Mouse (Mus musculus) right cerebral cortex, adult 18-20 months (tissue): Measurements from ENCODE around the gene Coq6.
"Not testable (repeated sequence)": the region's sequence is repeated elsewhere in the genome, so short reads cannot be mapped to it uniquely, and the experiment has no call there.

Source experiments
- DNase-seq: peaks from one replicate; pipeline ENCODE4 v3.0.0; 2022; ENCODE audit warnings: mixed read lengths

Coq6 gene

DNA sequence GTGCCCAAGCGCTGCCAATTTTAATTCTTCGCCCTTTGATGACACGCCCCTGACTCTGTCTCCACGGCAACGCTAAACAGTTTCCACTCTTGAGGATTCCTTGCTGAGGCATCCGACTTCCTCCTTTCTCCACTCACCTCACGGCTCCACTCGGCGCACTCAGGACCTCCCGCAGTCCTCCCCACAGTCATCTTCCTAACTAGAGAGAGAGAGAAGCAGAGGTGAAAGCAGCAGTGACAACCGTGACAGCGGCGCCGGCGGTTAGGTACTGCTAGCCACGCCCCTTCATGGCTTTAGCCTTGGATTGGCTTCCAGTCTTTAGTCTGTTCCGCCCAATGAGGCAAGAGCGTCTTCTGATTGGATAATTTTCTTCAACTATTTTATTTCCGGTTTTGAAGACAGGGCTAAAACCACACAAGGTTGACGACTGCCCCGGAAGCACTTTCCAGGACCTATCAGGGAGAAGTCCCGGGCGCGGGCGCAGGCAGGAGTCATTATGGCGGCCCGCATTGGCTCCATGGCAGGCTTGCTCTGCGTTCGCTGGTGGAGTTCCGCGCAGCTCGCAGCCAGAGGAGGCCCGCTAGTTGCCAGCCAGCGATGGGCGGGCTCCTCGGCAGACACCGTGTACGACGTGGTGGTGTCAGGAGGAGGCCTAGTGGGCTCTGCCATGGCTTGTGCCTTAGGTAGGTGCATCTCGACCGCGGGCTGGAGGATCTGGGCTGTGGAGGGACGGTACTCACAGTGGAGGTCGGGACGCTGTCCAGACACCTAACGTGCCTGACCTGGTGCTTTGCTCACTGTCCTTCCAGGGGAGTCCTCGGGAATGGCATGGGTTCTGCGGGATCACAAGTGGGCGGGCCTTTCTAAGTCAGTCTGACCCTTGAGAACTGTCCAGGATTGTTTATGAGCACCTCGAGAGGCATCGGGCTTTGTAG, at the start of gene Coq6, which contains the start of gene Fam161b:
Coq6 (plus strand) TSS at position 103 of the 935 bp plus-strand sequence.
Fam161b (minus strand) TSS at position 279 of the 935 bp plus-strand sequence.
- DNase-seq, result peak; percentile 98

DNA sequence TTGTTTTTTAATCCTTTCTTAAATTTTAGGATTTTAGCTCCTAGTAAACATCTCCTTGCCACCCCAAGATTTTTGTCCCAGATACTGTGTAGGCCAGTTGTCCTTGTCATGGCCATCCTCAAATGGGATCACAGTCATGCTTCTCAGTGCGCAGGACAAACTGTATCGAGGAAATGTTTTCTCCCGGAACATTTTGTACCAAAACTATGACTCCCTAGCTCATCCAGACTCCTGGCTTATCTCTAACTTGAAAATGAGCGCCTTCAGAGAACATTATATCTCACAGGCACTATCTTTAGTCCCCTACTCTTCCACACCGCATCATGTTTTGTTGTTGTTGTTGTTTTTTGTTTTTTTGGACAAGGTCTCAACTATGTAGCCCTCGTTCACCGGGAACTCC, 45.5 kb upstream of the Coq6 start:
- no peak for DNase-seq

DNA sequence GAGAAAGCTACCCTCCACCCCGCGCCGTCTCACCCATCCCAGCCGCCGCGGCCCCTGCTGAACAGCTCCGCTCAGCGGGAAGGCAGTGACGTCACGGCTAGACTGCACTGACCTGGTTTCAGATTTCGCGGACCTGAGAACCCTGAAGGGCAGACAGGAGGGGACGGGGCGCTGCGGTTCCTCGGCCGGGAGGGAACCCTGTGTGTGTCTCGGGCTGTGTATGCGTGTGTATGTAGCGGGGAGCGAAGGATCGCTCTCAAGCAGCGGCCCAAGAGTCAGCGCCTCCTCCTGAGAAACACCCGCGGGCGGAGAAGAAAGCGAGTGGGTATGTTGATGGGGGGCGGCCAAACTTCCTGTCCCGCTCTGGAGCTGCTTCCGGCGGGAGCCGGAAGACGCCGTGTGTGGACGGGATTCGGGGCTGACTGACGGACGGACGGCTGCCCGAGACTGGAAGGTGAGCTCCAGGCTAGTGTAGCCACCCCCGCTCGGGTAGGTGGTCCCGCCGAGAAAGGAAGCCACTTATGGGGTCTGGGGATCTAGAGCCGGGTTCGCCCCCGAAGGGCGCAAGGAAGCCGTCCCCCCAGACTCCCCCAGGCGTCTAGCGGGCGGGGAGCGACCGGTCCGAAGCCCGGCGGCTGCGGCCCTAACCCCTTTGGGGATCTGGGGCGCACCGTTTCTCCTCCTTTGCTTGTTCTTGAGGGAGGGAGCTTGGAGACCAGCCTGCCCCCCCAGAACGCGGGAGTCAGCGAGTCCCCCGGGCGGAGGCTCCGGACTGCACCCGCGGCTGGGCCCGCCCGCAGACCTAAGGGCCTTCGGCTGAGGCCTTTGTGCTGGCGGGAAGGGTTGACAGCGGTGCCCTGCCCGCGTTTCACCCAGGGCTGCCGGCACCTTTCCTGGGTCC, 44.5 kb upstream of the Coq6 start, which contains the start of gene Zfp410:
Zfp410 (plus strand) TSS at position 132 of the 901 bp plus-strand sequence.
- peak; percentile 85 for DNase-seq

DNA sequence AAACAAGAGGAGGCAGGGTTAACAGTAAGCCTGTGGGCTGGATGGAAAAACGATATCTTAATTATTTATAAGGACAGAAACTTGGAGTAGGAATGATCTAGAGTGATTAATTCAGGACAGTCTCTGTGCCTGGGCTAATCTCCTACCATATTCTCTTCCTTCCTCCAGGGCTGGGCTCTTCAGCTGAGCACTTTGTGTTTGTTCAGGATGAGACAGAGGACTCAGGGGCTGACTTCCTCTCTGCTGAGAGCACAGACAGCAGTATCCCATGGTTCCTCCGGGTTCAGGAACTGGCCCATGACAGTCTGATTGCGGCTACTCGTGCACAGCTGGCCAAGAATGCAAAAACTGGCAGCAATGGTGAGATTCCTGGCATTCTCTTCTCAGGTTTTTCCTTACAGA, 34.3 kb upstream of the Coq6 start:
- DNase-seq, result no peak

DNA sequence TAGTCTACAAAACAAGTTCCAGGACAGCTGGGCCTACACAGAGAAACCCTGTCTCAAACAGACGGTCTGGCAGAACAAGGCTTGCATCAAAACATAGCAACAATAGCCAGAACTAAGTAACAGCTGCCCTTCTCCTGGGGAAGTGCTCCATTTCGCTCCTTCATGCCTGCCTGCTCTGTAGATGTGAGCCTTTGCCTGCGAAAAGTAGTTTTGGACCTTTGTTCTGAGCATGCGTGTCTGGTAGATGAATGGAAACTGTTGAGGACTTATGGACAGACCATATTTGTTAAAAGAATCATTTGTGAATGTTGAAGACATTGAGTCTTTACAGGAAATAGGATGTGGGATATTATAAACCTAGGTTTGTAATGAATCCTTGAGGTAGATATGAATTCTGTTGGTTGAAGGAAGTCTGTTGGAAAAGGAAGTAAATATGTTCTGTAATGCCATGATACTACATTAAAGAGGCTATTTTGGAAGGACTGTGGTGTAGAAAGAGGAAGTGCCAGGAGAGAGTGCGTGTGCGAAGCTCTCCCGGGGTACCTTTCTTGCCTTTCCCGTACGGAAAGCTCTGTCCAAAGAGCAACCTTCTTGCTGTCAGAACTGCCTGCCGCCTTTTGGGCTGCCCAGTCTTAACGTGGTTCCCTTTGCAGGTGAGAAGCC, 24.4 kb upstream of the Coq6 start:
- DNase-seq, result no peak

DNA sequence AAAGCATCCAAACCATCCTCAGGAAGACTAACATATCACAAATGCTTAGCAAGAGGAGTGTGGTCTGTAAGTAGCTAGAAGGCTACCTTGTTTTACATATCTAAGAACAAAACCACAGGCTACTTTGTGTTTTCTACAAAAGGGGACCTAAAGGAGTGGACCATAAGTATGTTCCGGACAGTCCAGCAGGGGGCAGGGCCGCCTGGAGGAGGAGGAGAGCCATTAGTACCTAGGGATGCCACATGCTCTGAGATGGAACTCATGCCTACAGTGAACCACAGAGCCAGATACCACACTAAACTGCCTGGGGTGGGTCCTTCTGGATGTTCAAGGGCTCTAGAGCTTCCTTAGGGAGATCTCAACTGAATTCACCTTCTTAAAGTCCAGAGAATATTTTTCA, 14.3 kb upstream of the Coq6 start:
- DNase-seq, result no peak

DNA sequence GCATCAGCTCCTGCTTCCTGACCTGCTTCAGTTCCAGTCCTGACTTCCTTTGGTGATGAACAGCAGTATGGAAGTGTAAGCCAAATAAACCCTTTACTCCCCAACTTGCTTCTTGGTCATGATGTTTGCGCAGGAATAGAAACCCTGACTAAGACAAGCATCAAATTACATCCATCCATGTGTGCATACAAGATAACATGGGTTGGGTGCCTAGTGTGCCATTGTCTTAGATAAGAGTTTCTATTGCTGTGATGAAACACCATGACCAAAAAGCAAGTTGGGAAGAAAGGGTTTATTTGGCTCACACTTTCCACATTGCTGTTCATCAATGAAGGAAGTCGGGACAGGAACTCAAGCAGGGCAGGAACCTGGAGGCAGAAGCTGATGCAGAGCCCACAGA, 2.8 kb upstream of the Coq6 start:
- DNase-seq, result not testable (repeated sequence)

DNA sequence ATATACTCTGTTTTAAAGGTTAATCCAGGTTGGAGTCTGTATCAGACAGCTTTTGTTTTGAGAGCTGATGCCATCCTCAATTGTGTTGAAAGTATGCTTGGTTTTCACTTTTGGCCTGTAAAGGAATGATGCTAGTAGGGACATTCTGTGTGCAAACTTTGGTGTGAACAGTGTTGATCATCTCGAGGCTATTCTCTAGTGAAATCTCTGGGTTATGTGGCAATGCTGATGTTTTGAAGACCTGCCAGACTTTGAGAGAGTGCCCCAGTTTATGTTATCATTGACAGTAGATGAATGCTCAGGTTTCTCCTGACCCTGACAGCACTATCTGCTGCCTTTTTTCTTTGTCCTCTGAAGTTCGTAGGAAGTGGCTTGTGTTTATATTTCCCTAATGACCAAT, 1.4 kb downstream of the Coq6 start:
- DNase-seq, result no peak

DNA sequence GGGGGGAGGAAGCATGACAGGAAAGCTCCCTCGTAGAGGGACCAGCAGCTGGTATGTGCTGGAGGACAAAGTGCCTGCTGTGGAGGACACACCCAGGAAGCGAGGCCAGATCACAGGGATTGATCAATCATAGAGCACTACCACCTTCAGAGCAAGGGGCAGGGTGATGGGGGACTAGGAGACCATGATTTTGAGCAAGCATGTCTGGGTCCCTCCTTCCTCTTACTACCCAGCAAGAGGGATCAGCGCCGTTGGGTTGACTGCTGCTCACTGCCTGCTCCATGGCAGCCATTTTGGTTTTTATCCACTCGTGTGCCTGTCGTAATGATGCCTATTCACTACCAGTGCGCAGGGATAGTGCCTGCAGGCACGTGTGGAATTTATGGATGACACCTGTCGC, 2.8 kb downstream of the Coq6 start:
- no peak for DNase-seq

DNA sequence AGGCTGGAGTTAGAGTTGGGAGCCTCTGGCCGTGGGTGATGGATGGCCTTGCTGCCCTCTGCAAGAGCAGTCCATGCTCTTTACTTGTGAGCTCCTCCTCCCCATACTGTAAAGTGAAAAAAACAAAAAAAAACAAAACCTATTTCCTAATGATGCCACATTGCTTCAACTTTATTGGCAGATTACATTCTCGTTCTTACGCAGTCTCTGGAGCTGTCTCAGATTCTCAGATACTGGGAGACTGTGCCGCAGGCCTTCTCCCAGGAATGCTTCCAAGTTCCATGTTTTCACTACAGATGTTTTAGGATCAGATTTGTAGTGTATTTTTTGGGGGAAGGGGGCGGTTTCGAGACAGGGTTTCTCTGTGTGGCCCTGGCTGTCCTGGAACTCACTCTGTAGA, 3.7 kb downstream of the Coq6 start:
- DNase-seq, result no peak

DNA sequence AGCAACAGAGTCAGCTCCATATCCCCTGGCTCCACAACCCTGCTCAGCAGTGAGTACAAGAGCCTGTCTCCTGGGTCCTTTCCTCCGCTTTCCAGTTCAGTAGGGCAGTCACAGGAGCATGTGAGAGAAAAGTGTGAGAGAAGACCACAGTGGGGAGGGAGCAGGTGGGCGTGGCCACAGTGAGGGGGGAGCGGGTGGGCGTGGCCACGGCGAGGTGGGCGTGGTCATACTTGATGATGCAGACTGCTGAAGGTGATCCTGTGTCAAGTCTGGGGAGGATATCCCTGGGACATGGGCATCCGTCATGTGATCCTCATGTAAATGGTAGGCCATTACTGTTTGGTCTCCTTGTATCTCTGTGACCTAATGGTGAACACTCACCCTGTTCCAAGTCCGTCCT, 5.5 kb downstream of the Coq6 start:
- no peak for DNase-seq

DNA sequence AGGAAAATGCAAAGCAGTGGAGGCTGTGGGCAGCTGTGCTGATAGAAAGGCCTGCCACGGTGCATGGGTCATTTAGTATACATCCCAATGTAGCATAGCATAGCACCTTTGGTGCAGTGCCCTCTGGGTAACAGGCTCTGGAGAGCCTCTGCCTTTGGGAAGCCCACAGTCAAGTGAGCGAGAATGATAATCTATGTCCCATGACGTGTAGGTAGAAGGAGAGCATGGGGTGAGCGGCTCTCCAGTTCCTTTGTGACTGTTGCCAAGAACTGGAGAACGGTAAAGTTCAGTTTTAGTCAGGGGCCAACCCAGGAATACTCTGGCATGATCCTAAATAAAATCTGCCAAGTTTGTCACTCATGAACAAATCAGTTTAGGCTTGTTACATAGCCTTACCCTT, 10.2 kb downstream of the Coq6 start:
- no peak for DNase-seq

DNA sequence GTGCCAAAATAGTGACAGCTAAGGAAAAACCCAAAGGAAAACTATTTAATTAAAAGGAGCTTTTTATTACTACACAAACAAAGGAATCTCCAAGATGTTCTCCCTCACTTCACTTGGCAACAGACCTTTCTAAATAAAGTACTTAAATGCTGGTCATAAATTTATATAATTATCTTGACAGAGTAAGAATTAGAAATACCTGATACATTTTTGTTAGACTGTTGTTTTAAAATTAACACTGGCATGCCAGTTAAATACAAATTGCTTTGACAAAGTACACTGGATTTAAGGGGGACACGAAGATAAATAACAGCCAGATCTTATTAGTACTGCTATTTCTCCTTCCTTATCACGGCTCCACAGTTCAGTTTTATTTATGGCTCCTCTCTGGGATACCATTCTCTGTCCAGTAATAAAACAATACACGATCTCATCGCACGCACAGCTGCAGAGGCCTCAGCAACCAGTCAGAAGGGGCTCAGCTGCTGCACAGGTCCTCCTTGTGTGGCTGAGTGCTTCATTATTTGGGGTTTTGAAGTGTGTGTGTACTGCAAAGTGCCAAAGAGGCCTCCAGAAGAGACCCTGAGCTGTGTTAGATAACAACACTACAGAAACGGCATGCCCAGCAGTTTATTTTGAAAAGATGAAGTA, 12.5 kb downstream of the Coq6 start:
- no peak for DNase-seq

DNA sequence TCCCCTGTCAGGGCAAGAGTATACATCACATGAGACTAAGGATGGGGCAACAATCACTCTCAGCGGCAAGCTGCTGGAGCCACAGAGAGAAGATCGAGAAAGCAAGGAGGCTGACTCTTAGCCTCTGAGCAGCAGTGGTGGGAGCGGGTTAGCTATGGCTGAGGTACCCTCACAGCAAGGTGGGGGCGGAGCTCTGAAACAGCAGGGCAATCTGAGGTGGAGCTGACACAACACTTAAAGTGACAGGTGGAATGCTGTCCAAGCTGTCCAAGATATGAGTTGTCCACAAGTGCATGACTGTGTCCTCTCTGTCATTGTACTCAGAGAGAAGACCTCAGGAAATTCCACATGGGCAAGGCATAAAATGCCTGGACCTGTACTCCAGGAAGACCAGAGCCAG, 20.9 kb downstream of the Coq6 start:
- DNase-seq, result no peak

DNA sequence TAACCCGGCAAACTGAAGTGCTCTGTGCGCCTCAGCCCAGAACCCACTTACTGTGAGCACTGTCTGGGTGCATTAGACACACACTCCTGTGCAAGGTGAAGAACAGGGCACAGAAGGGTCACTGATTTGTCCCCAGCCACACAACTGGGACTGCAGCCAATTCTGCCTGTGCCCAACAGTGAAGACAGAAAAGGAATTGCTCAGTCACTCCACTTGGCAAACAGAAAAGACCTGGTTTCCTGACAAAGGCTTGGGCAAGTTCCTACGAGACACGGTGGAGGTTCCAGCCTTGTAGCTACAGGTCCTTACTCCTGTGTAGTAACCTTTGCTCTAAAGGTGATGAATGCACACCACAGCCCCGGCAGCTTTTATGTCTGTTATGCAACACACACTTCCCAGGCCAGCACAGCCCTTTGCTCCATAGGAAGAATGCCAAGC, 23.2 kb downstream of the Coq6 start:
- DNase-seq, result no peak

DNA sequence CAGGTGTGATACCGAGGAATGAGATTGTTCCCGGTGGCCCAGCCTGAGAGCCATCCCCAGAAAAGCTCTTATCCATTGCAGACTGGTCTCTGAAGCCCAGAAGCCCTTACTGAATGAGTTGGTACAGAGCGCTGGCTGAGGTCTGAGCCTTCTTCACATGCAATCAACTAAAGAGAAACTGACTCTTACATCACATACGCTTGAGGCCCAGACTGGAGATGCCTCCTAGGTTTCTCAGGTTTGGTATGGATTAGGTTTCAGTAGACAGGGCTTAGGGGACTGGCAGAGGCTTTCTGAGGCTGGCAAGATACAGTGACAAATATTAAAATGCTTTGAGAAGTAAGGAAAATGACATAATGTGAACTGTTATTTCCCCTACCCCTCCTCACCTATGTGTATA, 24.0 kb downstream of the Coq6 start:
- DNase-seq, result no peak

DNA sequence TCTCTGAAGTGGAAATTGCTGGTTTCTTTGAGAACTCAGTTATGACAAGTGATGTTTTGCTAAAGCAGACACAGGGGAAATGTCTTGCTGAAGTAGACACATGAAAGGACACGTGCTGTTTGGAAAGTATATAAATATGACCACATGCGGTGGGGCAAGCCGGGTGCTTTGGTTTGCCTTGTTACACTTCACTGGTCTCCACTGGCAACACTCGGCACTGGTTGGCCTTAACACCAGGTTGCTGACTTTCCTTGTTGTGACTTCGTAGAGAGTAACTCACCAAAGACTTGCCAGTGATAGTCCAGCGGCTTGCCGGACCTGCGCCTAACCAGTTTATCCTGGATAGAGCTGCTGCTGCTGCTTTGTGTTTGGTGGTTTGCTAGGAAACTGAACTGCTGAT, 26.6 kb downstream of the Coq6 start:
- no peak for DNase-seq

DNA sequence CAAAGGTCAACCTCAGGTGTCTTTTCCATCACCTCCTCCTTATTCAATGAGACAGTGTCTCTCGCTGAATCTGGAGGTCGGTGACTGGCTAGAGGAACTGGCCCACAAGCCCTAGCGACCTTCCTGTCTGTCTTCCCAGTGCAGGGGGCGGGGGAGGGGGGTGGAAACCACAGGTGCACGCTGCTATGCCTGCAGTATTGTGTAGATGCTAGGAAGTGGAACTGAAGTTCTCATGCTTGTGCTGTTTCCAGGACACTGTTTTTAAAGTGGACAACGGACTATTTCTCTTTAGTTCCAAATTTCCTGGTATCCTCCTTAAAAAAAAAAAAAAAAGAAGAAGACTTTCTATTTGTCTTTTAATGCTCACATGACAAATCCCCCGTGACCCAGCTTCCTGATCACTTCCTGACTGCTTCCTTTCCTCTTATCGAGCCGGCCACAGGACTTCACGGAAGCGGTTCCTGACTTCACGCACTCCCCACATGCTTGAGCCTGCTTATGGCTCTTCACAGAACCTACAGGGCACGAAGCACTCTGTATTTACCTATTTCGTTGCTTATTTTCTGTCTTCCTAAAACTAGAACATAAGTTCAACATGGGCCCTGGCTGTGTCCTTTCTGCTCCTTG, 27.4 kb downstream of the Coq6 start:
- DNase-seq, result no peak

DNA sequence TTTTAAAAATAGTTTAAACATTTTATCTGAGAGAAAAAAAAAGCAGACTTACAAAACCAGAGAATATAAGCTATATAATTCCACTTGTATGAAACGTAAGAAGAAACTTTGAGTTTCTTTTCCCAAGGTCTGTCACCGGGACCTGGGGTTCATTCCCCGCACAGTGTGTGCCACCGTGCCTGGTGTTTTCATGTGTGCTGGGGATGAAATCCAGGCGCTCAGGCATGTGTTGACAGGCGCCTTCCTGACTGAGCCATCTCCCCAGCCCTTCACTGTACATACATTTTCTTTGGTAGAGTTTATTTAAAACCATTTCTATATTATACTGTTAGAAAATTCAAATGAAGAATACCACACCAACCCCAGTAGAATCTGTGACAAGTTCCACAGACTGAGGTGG, 28.9 kb downstream of the Coq6 start:
- DNase-seq, result no peak

DNA sequence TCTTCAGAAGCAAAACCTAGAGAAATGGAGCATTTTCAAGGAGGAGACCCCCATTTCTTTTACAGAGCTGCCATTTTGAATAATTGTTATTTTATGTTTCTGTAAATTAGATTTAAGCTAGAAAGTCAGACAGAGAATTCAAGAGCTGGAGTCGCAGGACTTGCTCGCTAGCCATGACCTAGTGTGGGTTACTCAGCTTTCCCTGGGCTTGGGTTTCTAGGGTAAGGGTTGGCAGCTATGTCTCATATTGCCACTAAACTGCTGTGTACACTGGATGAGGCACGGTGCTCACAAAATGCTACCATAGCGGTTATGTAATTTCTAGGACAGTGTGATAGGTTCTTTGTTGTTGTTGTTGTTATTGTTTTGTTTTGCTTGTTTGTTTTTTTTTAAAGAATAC, 31.2 kb downstream of the Coq6 start:
- no peak for DNase-seq

DNA sequence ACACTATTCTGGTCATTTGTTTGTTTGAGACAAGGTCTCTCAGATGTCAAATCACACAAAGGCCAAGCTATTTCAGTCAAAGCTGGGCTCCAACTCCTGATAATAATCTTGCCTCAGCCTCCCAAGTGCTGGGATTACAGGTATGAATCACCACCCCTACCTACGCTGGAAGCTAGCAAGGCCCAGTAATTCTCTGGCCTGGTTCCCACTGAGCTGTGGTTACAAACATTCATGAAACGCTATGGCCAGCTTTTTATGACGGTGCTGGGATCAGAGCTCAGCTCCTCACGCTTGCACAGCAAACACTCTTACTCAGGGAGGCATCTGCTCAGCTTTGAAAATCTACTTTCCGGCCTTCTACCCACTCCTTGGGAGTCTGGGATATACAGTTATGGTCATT, 32.4 kb downstream of the Coq6 start:
- no peak for DNase-seq
